Mouse (Mus musculus) G1E-ER4 (cell line): ENCODE measurements around the gene Zfp92. TPM values are rescaled to one million over a fixed set of nuclear protein-coding genes. Genes with fewer than 3 reads are reported as not detected.
"Not testable (repeated sequence)": the region's sequence is repeated elsewhere in the genome, so short reads cannot be mapped to it uniquely, and the experiment has no call there.

Experiments
- GATA1 ChIP-seq: IDR thresholded peaks from one replicate; pipeline ENCODE4 v1.8.0; 2012; ENCODE audit warnings: low read length, inconsistent platforms
- polyA plus RNA-seq: library from polyadenylated mRNA; stranded (reverse); fragments of >175 nt; gene quantifications from 2 replicates; pipeline ENCODE4 v1.2.3, GENCODE M21; 2012

The Zfp92 gene
- polyA plus RNA-seq, result not detected in 2 replicates

DNA sequence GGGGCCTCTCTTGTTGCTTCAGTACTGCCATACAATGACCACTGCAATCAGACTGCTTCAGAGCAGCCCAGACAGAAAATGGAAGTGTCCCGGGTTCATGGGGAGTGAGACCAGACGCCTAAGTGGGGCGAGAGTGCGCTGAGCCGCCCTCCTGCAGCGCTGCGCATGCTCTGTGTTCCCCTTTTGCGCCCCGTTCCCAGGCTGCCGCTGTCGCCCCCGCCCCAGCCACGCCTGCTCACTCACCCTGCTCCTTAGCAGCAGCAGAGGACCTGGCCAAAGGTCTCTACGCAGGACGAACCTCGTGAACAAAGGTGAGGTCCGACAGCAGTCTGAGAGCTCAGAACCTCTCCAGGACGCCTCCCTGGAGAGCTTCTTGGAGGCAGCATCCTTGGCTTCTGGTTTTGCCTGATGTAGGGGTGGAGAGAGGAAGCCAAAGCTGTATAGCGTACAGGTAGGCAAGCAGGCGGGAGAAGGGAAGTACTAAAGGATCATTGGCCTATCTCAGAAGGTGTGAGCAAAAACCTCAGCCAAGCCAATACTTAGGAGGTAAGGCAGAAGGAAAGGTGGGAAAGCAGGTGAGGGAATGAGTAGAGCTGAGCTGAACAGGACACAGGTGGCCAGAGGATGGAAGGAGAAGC is at the start of gene Zfp92:
Gene Zfp92, plus strand, starts transcription at position 217 of the 638 bp plus-strand sequence.
- TF ChIP-seq GATA1, result no peak

DNA sequence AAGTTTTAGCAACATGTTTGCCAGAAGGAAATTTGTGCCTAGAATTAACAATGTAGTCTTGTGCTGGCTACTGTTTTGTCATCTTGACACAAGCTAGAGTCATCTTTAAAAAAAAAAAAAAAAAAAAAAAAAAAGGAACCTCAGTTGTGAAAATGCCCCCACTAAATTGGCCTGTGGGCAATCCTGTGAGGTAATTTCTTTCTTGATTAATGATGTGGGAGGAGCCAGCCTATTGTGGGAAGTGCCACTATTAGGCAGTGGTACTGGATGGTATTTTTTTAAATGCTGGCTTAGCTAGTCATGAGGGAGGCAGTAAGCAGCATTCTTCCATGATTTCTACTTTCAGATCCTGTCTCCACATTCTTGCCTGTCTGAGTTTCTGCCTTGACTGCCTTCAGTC is 47.6 kb upstream of the Zfp92 start:
- no peak for TF ChIP-seq GATA1

DNA sequence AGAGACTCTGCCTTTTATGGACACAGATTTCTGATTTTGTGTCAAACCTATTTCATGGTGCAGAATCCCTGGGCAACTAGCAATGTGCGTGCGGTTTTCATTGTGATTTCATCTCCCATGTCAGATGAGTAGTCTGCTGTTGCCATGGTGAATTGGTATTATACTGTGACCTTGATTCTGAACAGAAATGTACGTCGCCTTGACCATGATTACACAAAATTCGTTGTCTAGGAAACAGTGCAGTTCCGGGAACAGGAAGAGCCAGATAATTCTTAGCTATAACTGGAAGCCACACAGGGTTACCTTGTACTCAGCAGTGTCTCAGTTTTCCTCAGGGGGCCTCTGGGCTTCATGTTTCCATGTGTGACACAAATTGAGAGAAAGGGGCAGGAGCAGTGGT is 26.5 kb upstream of the Zfp92 start:
- TF ChIP-seq GATA1, result no peak

DNA sequence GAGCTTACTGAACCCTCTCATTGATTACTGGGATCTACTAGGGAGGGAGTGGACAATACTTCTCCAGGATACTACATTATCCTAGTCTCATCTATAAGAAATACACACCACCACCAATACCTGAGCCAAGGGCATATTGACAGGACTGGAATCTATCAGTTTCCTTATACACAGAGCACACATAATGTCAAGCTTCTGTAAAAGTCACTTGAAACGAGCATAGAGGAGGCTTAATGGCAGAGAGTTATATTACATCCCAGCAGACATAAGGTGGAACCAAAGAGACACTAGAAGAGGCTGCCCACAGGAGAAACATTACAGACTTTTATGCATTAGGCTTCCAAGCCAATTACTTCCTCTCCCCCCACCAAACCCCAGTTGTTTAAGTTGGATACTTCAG is 26.0 kb upstream of the Zfp92 start:
- no peak for TF ChIP-seq GATA1

DNA sequence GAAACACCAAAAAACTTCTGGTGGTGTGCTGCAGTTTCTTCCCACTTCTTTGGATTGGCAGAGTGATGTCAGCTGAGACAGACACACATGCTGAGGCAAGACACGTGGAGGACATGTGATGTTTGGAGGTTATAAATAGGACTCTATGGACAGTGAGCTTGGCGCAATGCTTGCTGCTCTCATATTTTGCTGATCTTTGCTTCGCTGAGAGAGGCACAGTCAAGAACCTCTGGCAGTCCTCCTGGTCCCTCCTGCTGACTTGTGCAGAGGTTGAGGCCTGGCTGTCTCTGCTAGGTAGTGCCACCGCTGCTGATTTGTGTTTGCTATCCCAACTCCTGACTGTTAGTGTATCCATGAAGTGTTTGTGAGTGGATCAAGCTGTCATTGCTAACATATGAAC is 19.4 kb upstream of the Zfp92 start:
- no peak for TF ChIP-seq GATA1

DNA sequence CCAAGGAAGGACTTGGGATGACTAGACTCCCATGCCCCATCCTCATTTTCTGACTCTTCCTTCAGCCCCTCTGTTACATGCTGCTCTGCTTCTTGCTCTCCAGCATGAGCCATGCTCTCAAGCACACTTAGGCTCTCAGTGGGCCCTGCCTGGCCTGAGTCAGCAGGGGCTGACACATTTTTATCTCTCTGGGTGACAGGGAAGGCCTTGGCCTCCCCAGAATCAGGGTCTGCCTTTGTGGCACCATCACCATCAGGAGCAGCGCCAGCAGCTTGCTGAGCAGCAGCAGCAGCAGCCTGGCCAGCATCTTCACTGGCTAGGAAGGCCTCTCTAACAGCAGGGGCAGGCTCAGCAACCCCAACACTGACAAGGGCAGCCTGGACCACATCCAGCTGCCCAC is 14.4 kb upstream of the Zfp92 start:
- no peak for TF ChIP-seq GATA1

DNA sequence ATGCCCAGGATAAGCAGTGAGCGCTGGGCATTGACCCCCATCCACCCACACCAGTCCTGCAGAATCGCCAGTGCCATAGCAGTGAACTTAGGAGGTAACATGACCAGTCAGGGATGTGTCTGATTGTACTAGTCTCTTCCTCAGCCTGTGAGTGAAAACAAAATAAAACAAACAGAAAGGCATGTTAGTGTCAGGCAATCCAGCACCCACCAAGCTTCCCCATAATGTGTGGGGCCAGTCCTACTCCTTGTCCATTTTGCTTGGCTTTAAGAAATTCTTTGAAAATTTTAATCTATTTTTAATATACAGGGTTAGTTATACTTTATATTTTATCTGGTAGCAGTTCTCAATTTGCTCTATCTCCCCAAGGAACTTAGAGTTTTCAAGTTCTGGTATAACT is 12.3 kb upstream of the Zfp92 start, which contains the start of gene Gm18336:
Gene Gm18336, minus strand, starts transcription at position 101 of the 400 bp plus-strand sequence.
- TF ChIP-seq GATA1, result not testable (repeated sequence)

DNA sequence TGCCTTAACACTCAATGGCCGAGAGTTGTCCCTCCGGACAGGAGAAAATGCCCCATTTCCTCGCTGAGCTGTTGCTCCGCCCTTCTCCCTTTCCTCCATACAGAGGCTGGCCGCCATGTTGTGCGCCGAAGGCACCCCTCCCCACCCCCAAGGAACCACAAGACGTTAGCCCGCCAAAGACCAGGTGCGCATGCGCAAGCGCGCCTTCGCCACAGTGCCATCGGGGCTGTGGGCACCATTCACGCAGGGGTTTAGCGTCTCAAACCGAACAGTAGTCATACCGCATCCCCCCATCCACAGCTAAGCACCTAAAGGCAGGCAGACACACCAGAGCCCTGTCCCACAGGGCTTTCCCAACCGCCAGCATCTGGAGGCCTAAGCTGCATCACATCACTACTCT is 9.9 kb upstream of the Zfp92 start:
- TF ChIP-seq GATA1, result no peak

DNA sequence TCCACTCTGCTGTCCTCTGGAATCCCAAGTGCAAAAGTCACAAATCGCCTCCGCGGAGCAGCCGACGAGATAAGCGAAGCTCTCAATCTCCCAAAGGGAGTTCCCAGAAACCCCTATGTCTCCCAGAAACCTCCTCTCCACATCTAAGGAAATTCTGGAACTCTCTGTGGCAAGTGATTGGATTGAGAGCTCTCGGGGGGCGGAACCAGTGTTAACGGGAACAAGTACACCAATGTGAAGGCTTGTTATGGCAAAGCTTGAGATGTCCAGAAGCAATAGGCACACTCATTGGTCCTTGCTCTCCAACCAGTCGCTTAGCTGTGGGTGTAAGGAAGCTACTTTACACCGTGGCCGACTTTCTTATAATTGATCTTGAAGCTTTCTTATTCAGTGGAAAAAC is 9.3 kb upstream of the Zfp92 start:
- TF ChIP-seq GATA1, result no peak

DNA sequence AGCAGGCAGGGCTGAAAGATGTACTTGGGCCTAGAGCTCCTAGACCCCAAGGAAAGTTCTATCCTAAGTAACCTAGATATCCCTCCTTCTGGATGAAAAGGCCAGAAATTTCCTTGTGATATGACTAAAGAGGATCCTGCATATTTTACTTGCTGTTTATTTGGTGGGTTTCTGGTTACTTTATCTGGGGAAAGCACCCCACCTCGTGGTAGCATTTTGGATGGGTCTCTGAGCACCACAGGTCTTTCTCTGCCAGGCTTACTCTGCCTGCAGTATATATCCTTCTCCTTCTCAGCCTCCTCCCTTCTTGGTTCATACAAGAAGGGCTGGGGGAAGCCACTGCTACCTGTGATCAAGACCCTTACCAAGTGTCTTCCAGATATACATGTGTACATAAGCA is 1.9 kb downstream of the Zfp92 start:
- no peak for TF ChIP-seq GATA1

DNA sequence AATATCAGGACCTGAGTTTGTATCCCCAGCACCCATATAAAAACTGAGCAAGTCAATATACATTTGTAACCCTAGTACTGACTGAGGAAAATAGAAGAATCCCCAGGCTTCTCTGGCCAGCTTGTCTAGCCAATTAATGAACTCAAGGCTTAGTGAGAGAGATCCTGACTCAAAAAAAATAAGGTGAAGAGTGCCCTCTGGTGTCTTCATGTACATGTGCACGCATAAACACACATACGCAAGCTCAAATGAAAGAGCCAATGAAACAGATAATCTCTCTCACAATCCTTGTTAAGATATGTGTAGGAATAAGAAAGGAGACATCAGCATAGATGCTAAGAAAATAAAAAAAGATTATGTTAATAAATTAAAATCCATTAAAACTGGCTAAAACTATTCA is 19.1 kb downstream of the Zfp92 start:
- TF ChIP-seq GATA1, result no peak

DNA sequence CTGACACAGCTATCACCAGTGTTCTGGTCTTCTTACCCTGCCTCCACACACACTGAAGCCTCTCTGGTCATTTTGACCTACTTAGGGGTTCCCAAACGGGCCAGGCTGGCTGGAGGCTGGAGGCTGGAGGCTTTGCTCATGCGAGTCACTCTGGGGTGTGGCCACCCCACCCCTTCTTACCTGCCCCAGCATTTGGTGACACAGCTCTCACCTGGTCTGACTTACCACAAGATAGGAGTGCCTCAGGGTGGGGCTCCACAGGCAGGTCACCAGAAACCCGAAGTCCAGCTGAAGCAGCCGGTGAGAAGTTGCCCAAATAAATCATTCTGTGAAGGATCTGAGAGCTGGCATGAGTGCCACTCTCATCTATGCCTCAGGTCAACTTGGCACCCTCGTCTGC is 22.0 kb downstream of the Zfp92 start:
- no peak for TF ChIP-seq GATA1

DNA sequence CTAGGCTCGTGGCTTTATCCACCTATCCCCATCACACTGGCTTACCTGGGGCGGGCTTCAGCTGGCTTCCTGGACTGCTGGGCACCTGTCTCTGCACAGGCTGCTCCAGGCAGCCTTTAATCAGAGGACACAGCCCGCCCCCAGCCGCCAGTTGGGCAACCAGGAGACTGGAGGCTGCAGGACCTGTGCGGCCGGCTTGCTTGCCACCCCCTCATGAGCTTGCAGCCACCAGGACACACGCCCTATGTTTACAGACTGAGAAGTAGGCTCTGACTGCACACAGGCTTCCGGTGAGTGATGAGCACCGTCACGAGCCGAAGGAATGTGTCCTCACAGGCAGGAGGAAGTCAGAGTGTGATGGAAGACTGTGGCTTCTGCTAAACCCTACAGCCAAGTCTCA is 24.4 kb downstream of the Zfp92 start, which contains the start of gene Trex2:
Gene Trex2, minus strand, starts transcription at position 93 of the 400 bp plus-strand sequence.
- TF ChIP-seq GATA1, result no peak

DNA sequence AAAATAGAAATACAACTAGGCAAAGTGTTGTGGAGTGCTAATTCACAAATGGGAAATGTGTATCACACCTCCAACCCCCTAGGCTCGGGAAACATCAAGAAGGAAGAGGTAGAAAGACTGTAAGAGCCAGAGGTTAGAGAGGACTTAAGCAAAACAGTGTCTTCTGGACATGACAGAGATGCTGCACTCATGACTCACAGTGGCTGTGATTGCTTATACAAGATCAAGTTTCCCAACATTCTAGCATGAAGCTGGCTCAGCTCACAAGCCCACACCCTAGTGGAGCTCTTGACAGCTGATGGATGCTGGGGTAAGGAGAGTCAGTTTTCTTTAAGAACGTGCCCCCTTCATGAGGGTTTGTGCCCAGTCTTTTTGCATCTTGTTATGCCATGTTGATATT is 30.5 kb downstream of the Zfp92 start:
- TF ChIP-seq GATA1, result no peak

DNA sequence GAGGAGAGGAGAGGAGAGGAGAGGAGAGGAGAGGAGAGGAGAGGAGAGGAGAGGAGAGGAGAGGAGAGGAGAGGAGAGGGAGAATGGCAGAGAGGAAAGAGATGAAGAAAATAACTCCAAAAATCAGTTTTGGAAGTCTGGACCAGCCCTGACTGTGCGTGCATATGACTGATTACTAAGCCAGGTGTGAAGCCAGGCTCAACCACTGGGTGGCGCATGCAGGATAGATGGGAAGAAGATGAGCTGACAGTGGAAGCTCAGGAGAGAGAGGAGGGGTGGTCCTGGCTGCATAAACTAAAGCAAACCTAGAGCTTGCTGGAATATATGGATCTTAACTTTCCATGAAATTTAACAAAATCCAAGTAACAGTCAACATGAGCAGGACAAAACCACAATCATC is 41.1 kb downstream of the Zfp92 start:
- TF ChIP-seq GATA1, result no peak

DNA sequence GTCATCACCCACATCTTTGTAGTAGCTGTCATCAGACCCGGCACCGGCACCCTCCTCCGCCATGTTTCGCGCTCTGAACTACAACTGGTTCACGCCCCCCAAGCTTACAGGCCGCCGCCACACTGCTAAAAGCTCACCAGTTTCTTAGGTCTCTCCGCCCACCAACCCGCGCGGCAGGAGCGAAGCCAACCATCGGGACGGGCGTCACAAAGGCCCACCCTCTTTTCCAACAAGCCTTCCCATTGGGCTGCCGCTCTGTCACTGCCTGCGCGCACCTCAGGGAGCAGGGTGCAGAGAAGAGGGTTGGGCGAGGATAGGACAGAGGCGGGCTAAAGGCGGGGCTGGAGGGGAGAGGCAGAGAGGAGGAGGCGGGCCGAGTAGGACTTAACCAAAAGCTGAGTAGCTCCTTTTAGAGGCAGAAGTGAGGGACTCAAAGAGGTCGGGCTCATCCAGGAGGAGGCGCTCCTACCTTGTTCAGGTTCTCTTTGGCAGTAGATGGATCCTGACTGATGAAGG is 48.0 kb downstream of the Zfp92 start, which contains the start of gene Haus7:
Gene Haus7, minus strand, starts transcription at position 168 of the 516 bp plus-strand sequence.
- no peak for TF ChIP-seq GATA1

DNA sequence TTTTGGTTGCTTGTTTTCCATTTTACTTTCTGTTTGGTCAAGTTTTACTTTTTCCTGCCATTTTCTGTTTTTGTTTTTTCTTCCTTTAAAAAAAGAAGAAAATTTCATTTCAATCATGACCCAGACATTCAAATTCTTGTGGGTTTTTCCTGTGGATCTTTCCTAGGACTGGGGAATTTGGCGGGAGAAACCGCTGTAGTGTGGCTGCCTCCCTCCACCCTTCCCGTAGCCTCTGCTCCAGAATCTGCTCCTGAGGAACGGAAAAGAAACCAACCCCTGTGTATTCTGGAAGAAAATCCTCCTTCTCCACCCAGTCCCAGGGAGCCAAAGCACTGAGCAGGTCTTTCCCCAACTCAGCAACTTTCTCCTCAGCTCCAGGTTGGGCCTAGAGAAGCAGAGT is 49.9 kb downstream of the Zfp92 start:
- TF ChIP-seq GATA1, result no peak
